Mouse (Mus musculus) midbrain, embryonic 13.5 days (tissue): ENCODE measurements around the gene Shcbp1. TPM values are rescaled to one million over a fixed set of nuclear protein-coding genes. Genes with fewer than 3 reads are reported as not detected.
"Not testable (repeated sequence)": the region's sequence is repeated elsewhere in the genome, so short reads cannot be mapped to it uniquely, and the experiment has no call there.

Experiments used
- ATAC-seq: fragments of 200-750 bp; cut with Nextera tagmentation; 2 replicates; pipeline ENCODE4 v1.8.0; 2017; ENCODE audit warnings: mild to moderate bottlenecking, moderate TSS enrichment, moderate library complexity
- H3K27ac ChIP-seq: fragments of 300-500 bp; sonication (generic); 2 replicates; pipeline ENCODE4 v1.5.1; 2015; ENCODE audit warnings: inconsistent platforms, mild to moderate bottlenecking, moderate library complexity
- H3K27me3 ChIP-seq: fragments of 300-500 bp; sonication (generic); 2 replicates; pipeline ENCODE4 v1.6.1; 2015; ENCODE audit warnings: mild to moderate bottlenecking, inconsistent platforms
- H3K36me3 ChIP-seq: fragments of 300-500 bp; sonication (generic); 2 replicates; pipeline ENCODE4 v1.6.1; 2015; ENCODE audit warnings: mild to moderate bottlenecking, inconsistent platforms
- H3K4me1 ChIP-seq: fragments of 300-500 bp; sonication (generic); replicated peaks from 2 replicates; pipeline ENCODE4 v1.6.1; 2015; ENCODE audit warnings: inconsistent platforms
- H3K4me2 ChIP-seq: fragments of 300-500 bp; sonication (generic); replicated peaks from 2 replicates; pipeline ENCODE4 v1.6.1; 2015; ENCODE audit warnings: moderate library complexity, mild to moderate bottlenecking, inconsistent platforms
- H3K4me3 ChIP-seq: fragments of 300-500 bp; sonication (generic); replicated peaks from 2 replicates; pipeline ENCODE4 v1.5.1; 2015; ENCODE audit warnings: mild to moderate bottlenecking, inconsistent platforms
- H3K9ac ChIP-seq: fragments of 300-500 bp; sonication (generic); replicated peaks from 2 replicates; pipeline ENCODE4 v1.6.1; 2015; ENCODE audit warnings: mild to moderate bottlenecking, inconsistent platforms
- H3K9me3 ChIP-seq: fragments of 300-500 bp; sonication (generic); 2 replicates; pipeline ENCODE4 v1.6.1; 2016; ENCODE audit warnings: mild to moderate bottlenecking, inconsistent platforms
- WGBS: fragments of 180-500 bp; shearing (Covaris S2); methylation state at CpG from one replicate; pipeline ENCODE4 v1.1.7; 2015; 5-methylcytosine and 5-hydroxymethylcytosine counted together
- polyA plus RNA-seq: library from polyadenylated mRNA; unstranded; fragments of >200 nt; fragmentation: Nextera tagmentation; extraction: Ambion mirVana; gene quantifications from 2 replicates; pipeline ENCODE4 v1.2.1, GENCODE M21; 2015

Gene Shcbp1
- 25.4 and 25.7 TPM in 2 replicates for polyA plus RNA-seq

DNA sequence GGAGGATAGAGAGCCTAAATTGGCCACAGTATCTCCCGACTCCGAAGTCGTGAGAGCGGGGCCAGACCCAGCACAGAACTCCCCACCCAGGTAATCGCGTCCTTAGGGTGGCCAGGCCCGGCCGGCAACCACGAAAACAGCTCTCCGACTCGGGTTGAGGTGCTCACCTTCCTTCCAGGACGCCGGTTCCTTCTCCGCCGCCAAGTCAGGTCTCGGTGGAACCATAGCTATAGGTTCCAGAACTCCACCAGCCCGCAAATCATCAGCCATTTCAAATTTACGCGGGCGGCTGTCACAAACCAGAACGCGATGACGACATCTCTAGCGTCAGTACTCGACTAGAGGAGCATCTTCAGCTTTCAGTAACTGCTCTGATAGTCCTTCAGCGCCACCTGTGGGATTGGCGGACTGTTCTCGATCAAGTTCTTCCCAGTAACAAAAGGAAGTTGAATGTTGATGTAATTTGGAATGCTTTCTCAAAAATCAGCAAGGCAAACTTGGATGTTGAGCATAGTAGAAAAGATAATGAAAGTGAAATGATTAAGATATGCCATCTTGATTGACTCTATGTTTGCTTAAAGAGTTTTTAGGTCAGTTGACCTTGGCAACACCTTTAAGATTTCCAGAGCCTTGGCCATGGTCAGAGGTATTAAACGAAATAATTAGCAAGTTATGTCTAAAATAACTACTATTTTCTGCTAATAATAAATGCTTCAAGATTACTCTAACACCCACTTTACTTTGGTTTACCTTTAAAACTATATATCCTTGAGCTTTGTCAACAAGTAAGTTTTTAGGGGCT is at the start of gene Shcbp1:
TSS of gene Shcbp1 (minus strand) at position 314 of the 802 bp plus-strand sequence.
- Histone ChIP-seq H3K4me2 (peak within 1 kb of the TSS; percentile 66), H3K27me3 (no peaks in the 10 kb centered on the region), H3K27ac (no peak within 1 kb of the TSS), H3K4me1 (peaks cover 14% of the 10 kb centered on the region), H3K4me3 (peak within 1 kb of the TSS; percentile 64), H3K36me3 (peaks cover 4% of the 10 kb centered on the region; the same call in 1 of the 2 replicates), H3K9me3 (no peaks in the 10 kb centered on the region), H3K9ac (peak within 1 kb of the TSS; percentile 57)
- ATAC-seq, result peak; percentile 96
- WGBS, result 8% methylated on average over 29 of the region's 29 CpGs

DNA sequence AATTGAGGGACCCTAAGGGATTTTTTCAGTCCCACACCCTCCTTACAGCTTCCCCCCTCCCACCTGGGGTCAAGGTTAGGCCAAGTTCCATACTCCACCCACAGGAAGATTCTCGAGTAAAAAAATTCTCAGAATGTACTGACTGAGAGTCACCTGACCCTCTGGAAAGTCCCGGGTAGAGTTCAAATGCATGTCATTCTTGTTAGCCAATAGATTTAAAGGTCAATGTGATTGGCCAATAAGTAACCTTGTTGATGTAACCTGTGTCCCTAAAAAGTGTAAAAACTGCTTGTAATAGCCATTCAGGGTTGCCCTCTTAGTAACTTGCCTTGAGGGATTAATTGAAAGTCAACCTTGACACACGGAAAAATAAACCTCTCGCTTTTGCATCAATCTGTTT is 29.5 kb upstream of the Shcbp1 start:
- H3K27me3 ChIP-seq, result no peaks in the 10 kb centered on the region
- no peak overlapping the region for H3K27ac ChIP-seq
- no peak overlapping the region for H3K9ac ChIP-seq
- 89% methylated on average over 4 of the region's 4 CpGs for WGBS
- H3K4me2 ChIP-seq, result no peak overlapping the region
- no peaks in the 10 kb centered on the region for H3K36me3 ChIP-seq
- no peak for ATAC-seq
- H3K4me3 ChIP-seq, result no peak overlapping the region
- H3K4me1 ChIP-seq, result no peaks in the 10 kb centered on the region
- no peaks in the 10 kb centered on the region for H3K9me3 ChIP-seq

DNA sequence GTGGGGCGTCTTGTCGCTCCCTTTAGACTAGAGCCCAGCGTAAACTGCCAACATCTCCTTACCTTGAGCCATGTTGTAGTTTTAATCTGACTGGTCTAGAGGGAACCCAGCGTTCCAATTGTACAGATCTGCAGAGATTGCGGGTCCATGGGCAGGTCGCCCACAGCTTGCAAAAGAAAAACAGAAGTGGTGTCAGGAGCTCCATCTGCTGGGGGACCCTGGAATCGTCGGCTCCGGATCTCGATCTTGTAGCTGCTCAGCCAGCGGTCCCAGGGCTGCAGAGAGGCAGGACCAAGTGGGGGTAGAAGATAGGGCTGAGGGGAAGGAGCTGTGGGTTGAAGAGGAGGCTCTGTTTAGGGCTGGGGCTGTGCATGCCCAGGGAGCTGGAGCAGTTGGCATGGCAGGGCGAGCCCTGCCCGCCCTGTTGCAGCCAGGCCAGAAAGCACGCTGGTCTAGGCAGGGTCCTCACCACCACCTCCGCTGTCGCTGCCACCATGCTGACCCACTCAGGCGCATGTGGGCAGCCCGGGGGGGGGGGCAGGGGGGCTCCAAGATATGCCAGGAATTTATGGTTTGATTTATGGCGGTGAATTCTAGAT is 21.3 kb upstream of the Shcbp1 start:
- Histone ChIP-seq H3K9me3 (no peaks in the 10 kb centered on the region), H3K4me3 (no peak overlapping the region), H3K27ac (no peak overlapping the region), H3K9ac (no peak overlapping the region), H3K36me3 (no peaks in the 10 kb centered on the region), H3K27me3 (no peaks in the 10 kb centered on the region), H3K4me2 (peak overlapping the region; percentile 16; the same call in 1 of the 2 replicates), H3K4me1 (no peaks in the 10 kb centered on the region)
- WGBS, result 56% methylated on average over 19 of the region's 19 CpGs
- ATAC-seq, result peak; percentile 48; the same call in 1 of the 2 replicates

DNA sequence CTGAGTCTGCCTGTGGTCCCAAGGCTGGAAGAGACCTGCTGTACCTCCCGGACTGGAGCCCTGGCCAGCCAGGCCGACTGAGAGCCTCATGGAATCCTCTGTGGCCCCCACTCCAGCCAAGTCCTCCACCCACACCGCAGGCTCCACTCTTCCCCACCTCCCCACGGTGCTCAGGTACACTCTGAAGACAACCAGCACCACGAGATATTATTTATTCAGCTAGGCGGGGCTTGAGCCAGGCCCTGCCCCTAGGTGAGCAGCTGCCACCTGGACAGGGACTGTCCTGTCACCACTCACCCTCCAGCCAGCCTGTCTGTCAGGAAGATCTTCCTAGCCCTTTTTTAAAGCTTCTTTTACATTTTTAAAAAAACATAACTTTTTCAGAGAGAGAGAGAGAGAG is 1.1 kb downstream of the Shcbp1 start:
- Histone ChIP-seq H3K4me3 (peak overlapping the region; percentile 64), H3K36me3 (peaks cover 4% of the 10 kb centered on the region; the same call in 1 of the 2 replicates), H3K9ac (no peak overlapping the region), H3K4me1 (peaks cover 14% of the 10 kb centered on the region), H3K4me2 (peak overlapping the region; percentile 66), H3K27ac (no peak overlapping the region), H3K9me3 (no peaks in the 10 kb centered on the region; the same call in 1 of the 2 replicates), H3K27me3 (no peaks in the 10 kb centered on the region)
- WGBS, result 81% methylated on average over 6 of the region's 6 CpGs
- ATAC-seq, result 0 out of 2 replicates have a peak, but pooled peaks have one; percentile 12

DNA sequence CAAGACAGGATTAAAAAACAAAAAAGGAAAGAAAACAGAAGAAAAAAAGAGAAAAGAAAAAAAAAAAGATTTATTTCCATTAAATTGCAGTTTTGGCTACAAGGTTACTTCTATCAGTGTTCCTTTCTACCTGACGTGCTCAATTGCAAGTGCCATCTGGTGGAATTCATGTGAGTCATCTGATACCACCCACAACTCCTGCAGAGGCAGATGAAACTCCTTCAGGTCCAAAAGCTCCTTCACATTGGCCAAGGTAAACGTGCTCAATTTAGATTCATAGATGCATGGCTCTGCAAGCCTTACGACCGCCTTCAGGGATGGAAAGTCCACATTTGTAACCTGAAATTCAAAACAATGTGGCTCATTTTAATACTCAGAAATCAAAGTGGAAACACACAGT is 14.6 kb downstream of the Shcbp1 start:
- Histone ChIP-seq H3K4me3 (no peak overlapping the region), H3K9me3 (no peaks in the 10 kb centered on the region), H3K27ac (no peak overlapping the region), H3K27me3 (no peaks in the 10 kb centered on the region), H3K4me2 (no peak overlapping the region), H3K9ac (no peak overlapping the region), H3K36me3 (no peaks in the 10 kb centered on the region), H3K4me1 (no peaks in the 10 kb centered on the region)
- 92% methylated on average over 4 of the region's 4 CpGs for WGBS
- ATAC-seq, result no peak

DNA sequence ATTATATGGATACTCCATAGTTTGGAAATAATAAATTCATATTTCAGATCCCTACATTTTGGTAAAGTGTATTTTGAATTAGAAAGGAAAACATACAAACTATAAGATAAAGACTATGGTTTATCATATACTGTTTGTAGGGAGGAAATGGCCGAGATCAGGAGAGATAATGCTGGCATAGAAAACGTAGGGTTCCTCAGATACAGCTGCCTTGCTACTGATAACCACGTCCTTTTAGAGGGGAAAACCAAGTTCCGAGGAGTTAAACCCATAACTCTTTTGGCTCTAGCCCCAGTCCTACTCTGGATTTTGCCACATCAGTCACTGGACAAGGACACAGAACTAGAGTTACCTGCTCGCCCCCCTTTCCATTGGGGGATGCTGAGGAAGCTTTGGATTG is 26.3 kb downstream of the Shcbp1 start:
- 0 out of 2 replicates have a peak, but pooled peaks cover 6% of the 10 kb centered on the region for H3K36me3 ChIP-seq
- WGBS, result 92% methylated on average over 5 of the region's 5 CpGs
- no peaks in the 10 kb centered on the region for H3K4me1 ChIP-seq

DNA sequence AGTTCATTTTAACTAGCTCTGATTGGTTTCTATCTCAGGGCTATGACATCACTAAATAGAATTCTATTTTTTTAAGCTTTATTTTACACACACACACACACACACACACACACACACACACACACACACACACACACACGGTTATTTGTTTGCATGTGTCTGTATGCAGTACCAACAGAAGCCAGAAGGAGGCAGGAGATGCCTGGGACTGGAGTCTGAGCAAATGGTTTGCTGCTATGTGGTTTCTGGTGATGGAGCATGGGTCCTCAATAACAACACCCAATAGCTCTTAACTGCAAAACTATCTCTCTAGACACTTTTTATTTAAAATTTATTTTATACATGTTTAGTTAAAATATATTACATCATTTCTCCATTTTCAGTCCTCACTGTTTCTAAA is 48.4 kb downstream of the Shcbp1 start:
- no peak overlapping the region for H3K4me2 ChIP-seq
- peaks cover 6% of the 10 kb centered on the region; the same call in 1 of the 2 replicates for H3K9me3 ChIP-seq
- no peak overlapping the region for H3K27ac ChIP-seq
- 69% methylated on average over 1 of the region's 1 CpGs for WGBS
- H3K27me3 ChIP-seq, result no peaks in the 10 kb centered on the region
- H3K4me1 ChIP-seq, result no peaks in the 10 kb centered on the region
- H3K36me3 ChIP-seq, result peaks cover 3% of the 10 kb centered on the region
- no peak overlapping the region for H3K9ac ChIP-seq
- no peak for ATAC-seq
- H3K4me3 ChIP-seq, result no peak overlapping the region

More for the DNA sequence above, 26.3 kb downstream of the Shcbp1 start:
- H3K4me3 ChIP-seq, result no peak overlapping the region
- no peak for ATAC-seq
- H3K27ac ChIP-seq, result no peak overlapping the region
- H3K9me3 ChIP-seq, result no peaks in the 10 kb centered on the region
- H3K9ac ChIP-seq, result no peak overlapping the region
- H3K27me3 ChIP-seq, result no peaks in the 10 kb centered on the region
- H3K4me2 ChIP-seq, result no peak overlapping the region

DNA sequence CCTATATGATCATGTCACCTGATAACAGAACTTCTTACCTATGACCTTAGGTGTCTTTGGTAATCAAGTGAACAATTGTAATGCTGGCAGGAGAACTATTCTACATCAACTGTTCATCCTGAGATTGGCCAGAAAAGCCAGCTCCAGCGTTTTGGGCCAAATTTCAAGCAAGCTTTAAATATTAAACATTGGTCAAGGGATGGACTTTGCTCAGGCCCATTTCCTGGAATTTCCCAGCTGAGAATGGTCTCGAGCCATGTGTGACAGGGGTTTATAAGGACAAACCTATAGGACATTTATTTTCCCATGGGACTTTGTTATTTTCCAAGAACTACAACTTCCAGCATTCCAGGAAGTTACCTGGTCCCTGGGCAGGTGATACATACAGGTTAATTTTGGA is 63.8 kb downstream of the Shcbp1 start:
- no peaks in the 10 kb centered on the region for H3K27me3 ChIP-seq
- H3K4me1 ChIP-seq, result no peaks in the 10 kb centered on the region
- H3K36me3 ChIP-seq, result no peaks in the 10 kb centered on the region
- H3K4me2 ChIP-seq, result no peak overlapping the region
- H3K27ac ChIP-seq, result no peak overlapping the region
- 60% methylated on average over 2 of the region's 2 CpGs for WGBS
- H3K9me3 ChIP-seq, result no peaks in the 10 kb centered on the region
- H3K4me3 ChIP-seq, result no peak overlapping the region
- no peak for ATAC-seq
- no peak overlapping the region for H3K9ac ChIP-seq

DNA sequence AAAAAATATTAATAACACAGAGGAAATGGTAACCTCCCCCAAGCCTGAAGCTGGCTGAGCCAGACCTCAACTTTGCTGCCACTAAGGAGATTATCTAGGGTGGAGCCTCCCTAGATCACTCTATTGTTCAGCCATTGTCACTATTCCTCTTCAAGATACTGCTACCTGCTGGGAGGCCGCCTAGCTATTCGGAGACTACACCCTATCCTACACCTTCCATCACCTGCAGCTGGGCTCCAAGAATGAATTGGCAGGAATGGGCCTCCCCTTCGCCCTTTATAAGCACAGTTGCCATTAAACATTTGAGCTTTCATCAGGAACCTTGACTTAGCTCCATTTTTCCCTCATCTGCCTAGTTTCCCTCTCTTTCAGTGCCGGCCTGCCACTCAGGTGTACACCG is 71.0 kb downstream of the Shcbp1 start:
- H3K4me1 ChIP-seq, H3K27me3 ChIP-seq, H3K36me3 ChIP-seq, H3K4me2 ChIP-seq, H3K9me3 ChIP-seq, H3K27ac ChIP-seq, H3K4me3 ChIP-seq, H3K9ac ChIP-seq, ATAC-seq: not testable (repeated sequence)
- 66% methylated on average over 5 of the region's 5 CpGs for WGBS

DNA sequence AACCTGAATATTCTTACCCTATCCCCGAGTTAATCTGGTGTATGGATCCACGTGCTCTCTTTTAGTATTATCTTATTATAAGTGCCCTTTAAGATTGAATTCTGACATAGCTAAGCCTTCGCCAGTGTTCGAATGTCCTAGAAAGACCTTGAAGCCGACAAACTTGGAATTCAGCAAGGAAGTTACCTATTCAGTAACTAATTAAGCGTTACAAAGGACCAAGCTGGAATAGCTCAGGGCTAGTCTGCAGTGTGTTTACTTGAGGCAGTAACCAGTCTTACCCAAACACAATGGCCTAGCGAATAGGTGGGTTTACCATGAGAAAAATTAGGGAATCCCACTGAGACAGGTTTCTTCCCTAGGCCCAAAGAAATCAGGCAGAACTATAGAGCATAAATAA is 71.5 kb downstream of the Shcbp1 start:
- not testable (repeated sequence) for H3K4me1 ChIP-seq, H3K9ac ChIP-seq, H3K27me3 ChIP-seq, H3K9me3 ChIP-seq, ATAC-seq, H3K36me3 ChIP-seq, H3K4me2 ChIP-seq, H3K27ac ChIP-seq, H3K4me3 ChIP-seq
- WGBS, result 86% methylated on average over 7 of the region's 7 CpGs

DNA sequence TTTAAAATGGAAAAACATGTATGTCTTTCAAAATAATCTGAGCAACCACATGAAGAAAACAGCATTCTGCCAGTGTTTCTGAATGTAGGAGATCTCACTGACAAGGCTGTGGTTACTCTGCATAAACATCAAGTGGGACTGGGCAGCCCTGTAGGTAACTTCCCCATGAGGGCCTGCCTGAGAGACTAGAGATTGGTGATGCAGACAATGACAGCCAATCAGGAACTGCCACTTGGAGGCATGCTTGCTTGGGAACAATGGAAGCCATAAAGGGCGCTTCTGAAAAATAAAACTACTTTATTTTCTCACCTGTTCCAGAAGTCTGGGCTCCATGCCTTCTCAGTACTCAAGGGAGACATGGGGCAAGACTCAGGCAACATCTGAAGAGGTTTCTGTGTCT is 87.7 kb downstream of the Shcbp1 start:
- H3K9ac ChIP-seq, result no peak overlapping the region
- no peak overlapping the region for H3K4me3 ChIP-seq
- H3K4me2 ChIP-seq, result no peak overlapping the region
- H3K9me3 ChIP-seq, result no peaks in the 10 kb centered on the region
- 70% methylated on average over 1 of the region's 1 CpGs for WGBS
- no peak overlapping the region for H3K27ac ChIP-seq
- no peak for ATAC-seq
- H3K27me3 ChIP-seq, result no peaks in the 10 kb centered on the region
- no peaks in the 10 kb centered on the region for H3K36me3 ChIP-seq
- no peaks in the 10 kb centered on the region for H3K4me1 ChIP-seq
